Mouse (Mus musculus) intestine, embryonic 16.5 days (tissue): ENCODE measurements around the gene Chchd6. TPM values are rescaled to one million over a fixed set of nuclear protein-coding genes. Genes with fewer than 3 reads are reported as not detected.

Source experiments
- ATAC-seq: fragments of 200-750 bp; cut with Nextera tagmentation; 2 replicates; pipeline ENCODE4 v1.8.0; 2017; ENCODE audit warnings: moderate TSS enrichment, moderate library complexity
- H3K27ac ChIP-seq: fragments of 300-500 bp; sonication (generic); 2 replicates; pipeline ENCODE4 v1.5.1; 2014; ENCODE audit warnings: mild to moderate bottlenecking, low read length
- H3K27me3 ChIP-seq: fragments of 300-500 bp; sonication (generic); replicated peaks from 2 replicates; pipeline ENCODE4 v1.6.1; 2014; ENCODE audit warnings: low read length, control low read depth, mixed read lengths; ENCODE audit not compliant: control insufficient read depth, insufficient read depth
- H3K36me3 ChIP-seq: fragments of 300-500 bp; sonication (generic); 2 replicates; pipeline ENCODE4 v1.6.1; 2014; ENCODE audit warnings: low read length, control low read depth; ENCODE audit not compliant: control insufficient read depth, insufficient read depth
- H3K4me1 ChIP-seq: fragments of 300-500 bp; sonication (generic); 2 replicates; pipeline ENCODE4 v1.6.1; 2014; ENCODE audit warnings: low read length, control low read depth, mixed read lengths; ENCODE audit not compliant: control insufficient read depth, insufficient read depth
- H3K4me2 ChIP-seq: fragments of 300-500 bp; sonication (generic); 2 replicates; pipeline ENCODE4 v1.6.1; 2014; ENCODE audit warnings: low read depth, low read length, control low read depth
- H3K4me3 ChIP-seq: fragments of 300-500 bp; sonication (generic); 2 replicates; pipeline ENCODE4 v1.5.1; 2014; ENCODE audit warnings: mild to moderate bottlenecking, low read length
- H3K9ac ChIP-seq: fragments of 300-500 bp; sonication (generic); 2 replicates; pipeline ENCODE4 v1.6.1; 2014; ENCODE audit warnings: low read depth, low read length
- H3K9me3 ChIP-seq: fragments of 300-500 bp; sonication (generic); 2 replicates; pipeline ENCODE4 v1.6.1; 2016; ENCODE audit warnings: low read length, control low read depth; ENCODE audit not compliant: control insufficient read depth
- WGBS: fragments of 180-500 bp; shearing (Covaris S2); extraction: QIAGEN DNeasy Blood & Tissue Kit; methylation state at CpG from one replicate; pipeline ENCODE4 v1.1.7; 2014; 5-methylcytosine and 5-hydroxymethylcytosine counted together
- polyA plus RNA-seq: library from polyadenylated mRNA; unstranded; fragments of >200 nt; fragmentation: Nextera tagmentation; extraction: Ambion mirVana; gene quantifications from 2 replicates; pipeline ENCODE4 v1.2.1, GENCODE M21; 2015

Gene Chchd6
- polyA plus RNA-seq, 1 experiment from 2014 or later: 41.3 TPM

GRCm38 (mm10) chr6:89412562-89412961, 182.9 kb downstream of the Chchd6 start:
- Histone ChIP-seq H3K27ac (peak overlapping the region; percentile 55; the same call in 1 of the 2 replicates), H3K4me3 (no peak overlapping the region), H3K4me2 (no peak overlapping the region), H3K4me1 (peaks cover 10% of the 10 kb centered on the region), H3K27me3 (no peaks in the 10 kb centered on the region), H3K9me3 (no peaks in the 10 kb centered on the region), H3K9ac (no peak overlapping the region), H3K36me3 (no peaks in the 10 kb centered on the region)
- 51% methylated on average over 1 of the region's 1 CpGs for WGBS
- peak; percentile 83 for ATAC-seq

- H3K27me3 ChIP-seq: no peaks in the 10 kb centered on the region
- 81% methylated on average over 1 of the region's 1 CpGs for WGBS
- H3K4me2 ChIP-seq: no peak overlapping the region
- no peak for ATAC-seq
- H3K36me3 ChIP-seq: no peaks in the 10 kb centered on the region
- H3K9me3 ChIP-seq: no peaks in the 10 kb centered on the region
- no peak overlapping the region for H3K27ac ChIP-seq
- H3K4me3 ChIP-seq: no peak overlapping the region
- no peak overlapping the region for H3K9ac ChIP-seq
- H3K4me1 ChIP-seq: peaks cover 10% of the 10 kb centered on the region
Observed at GRCm38 (mm10) chr6:89409041-89409440, 186.4 kb downstream of the Chchd6 start.

- Histone ChIP-seq H3K36me3 (no peaks in the 10 kb centered on the region), H3K27me3 (no peaks in the 10 kb centered on the region), H3K9ac (no peak overlapping the region), H3K4me2 (no peak overlapping the region), H3K9me3 (no peaks in the 10 kb centered on the region), H3K4me1 (peaks cover 5% of the 10 kb centered on the region), H3K4me3 (no peak overlapping the region), H3K27ac (no peak overlapping the region)
- WGBS: 61% methylated on average over 5 of the region's 5 CpGs
- no peak for ATAC-seq
Observed at GRCm38 (mm10) chr6:89408259-89408658, 187.2 kb downstream of the Chchd6 start.

- no peaks in the 10 kb centered on the region for H3K9me3 ChIP-seq
- H3K4me2 ChIP-seq: no peak overlapping the region
- H3K4me1 ChIP-seq: no peaks in the 10 kb centered on the region
- 71% methylated on average over 3 of the region's 3 CpGs for WGBS
- H3K4me3 ChIP-seq: no peak overlapping the region
- ATAC-seq: peak; percentile 60; the same call in 1 of the 2 replicates
- H3K27ac ChIP-seq: no peak overlapping the region
- H3K9ac ChIP-seq: no peak overlapping the region
- H3K36me3 ChIP-seq: no peaks in the 10 kb centered on the region
- H3K27me3 ChIP-seq: no peaks in the 10 kb centered on the region
Observed at GRCm38 (mm10) chr6:89407247-89407889, 188.1 kb downstream of the Chchd6 start.

- no peaks in the 10 kb centered on the region for H3K4me1 ChIP-seq
- H3K27ac ChIP-seq: no peak overlapping the region
- no peaks in the 10 kb centered on the region for H3K9me3 ChIP-seq
- ATAC-seq: no peak
- H3K36me3 ChIP-seq: no peaks in the 10 kb centered on the region
- no peak overlapping the region for H3K9ac ChIP-seq
- H3K4me3 ChIP-seq: no peak overlapping the region
- H3K4me2 ChIP-seq: no peak overlapping the region
- H3K27me3 ChIP-seq: no peaks in the 10 kb centered on the region
- WGBS: 87% methylated on average over 2 of the region's 2 CpGs
Observed at GRCm38 (mm10) chr6:89404964-89405363, 190.5 kb downstream of the Chchd6 start.

- H3K36me3 ChIP-seq: no peaks in the 10 kb centered on the region
- no peaks in the 10 kb centered on the region for H3K9me3 ChIP-seq
- 64% methylated on average over 2 of the region's 2 CpGs for WGBS
- no peak overlapping the region for H3K4me3 ChIP-seq
- no peak overlapping the region for H3K4me2 ChIP-seq
- no peak overlapping the region for H3K9ac ChIP-seq
- no peaks in the 10 kb centered on the region for H3K27me3 ChIP-seq
- H3K27ac ChIP-seq: no peak overlapping the region
- 0 out of 2 replicates have a peak, but pooled peaks have one; percentile 13 for ATAC-seq
- H3K4me1 ChIP-seq: no peaks in the 10 kb centered on the region
Observed at GRCm38 (mm10) chr6:89403257-89404225, 191.9 kb downstream of the Chchd6 start.

GRCm38 (mm10) chr6:89402406-89402805, 193.0 kb downstream of the Chchd6 start:
- Histone ChIP-seq H3K27ac (no peak overlapping the region), H3K4me2 (no peak overlapping the region), H3K4me1 (no peaks in the 10 kb centered on the region), H3K4me3 (no peak overlapping the region), H3K9ac (no peak overlapping the region), H3K27me3 (no peaks in the 10 kb centered on the region), H3K9me3 (no peaks in the 10 kb centered on the region), H3K36me3 (no peaks in the 10 kb centered on the region)
- WGBS: 87% methylated on average over 2 of the region's 2 CpGs
- ATAC-seq: no peak

- Histone ChIP-seq H3K9me3 (no peaks in the 10 kb centered on the region), H3K36me3 (no peaks in the 10 kb centered on the region), H3K4me2 (no peak overlapping the region), H3K4me1 (no peaks in the 10 kb centered on the region), H3K9ac (no peak overlapping the region), H3K27me3 (no peaks in the 10 kb centered on the region), H3K27ac (no peak overlapping the region), H3K4me3 (no peak overlapping the region)
- 82% methylated on average over 1 of the region's 1 CpGs for WGBS
- ATAC-seq: no peak
Observed at GRCm38 (mm10) chr6:89399564-89399963, 195.9 kb downstream of the Chchd6 start.

- WGBS: 78% methylated on average over 4 of the region's 4 CpGs
- Histone ChIP-seq H3K27ac (no peak overlapping the region), H3K4me1 (no peaks in the 10 kb centered on the region), H3K9ac (no peak overlapping the region), H3K4me3 (no peak overlapping the region), H3K9me3 (no peaks in the 10 kb centered on the region), H3K36me3 (no peaks in the 10 kb centered on the region), H3K27me3 (no peaks in the 10 kb centered on the region), H3K4me2 (no peak overlapping the region)
- no peak for ATAC-seq
Observed at GRCm38 (mm10) chr6:89397919-89398318, 197.5 kb downstream of the Chchd6 start.
